Mouse (Mus musculus): ENCODE results near the gene Fam186b.

Fam186b gene

GRCm38 (mm10) chr15:99224208-99224911 is 71.3 kb downstream of the Fam186b start, which contains the start of gene Kcnh3:
TSS of gene Kcnh3 (plus strand) at chr15:99224861.
- DNase-seq (ENCODE audit: low read depth, low spot score) = peak; percentile 83

GRCm38 (mm10) chr15:99223585-99224207 is 72.0 kb downstream of the Fam186b start:
- peak; percentile 57 for DNase-seq (ENCODE audit: low read depth, low spot score)

DNA sequence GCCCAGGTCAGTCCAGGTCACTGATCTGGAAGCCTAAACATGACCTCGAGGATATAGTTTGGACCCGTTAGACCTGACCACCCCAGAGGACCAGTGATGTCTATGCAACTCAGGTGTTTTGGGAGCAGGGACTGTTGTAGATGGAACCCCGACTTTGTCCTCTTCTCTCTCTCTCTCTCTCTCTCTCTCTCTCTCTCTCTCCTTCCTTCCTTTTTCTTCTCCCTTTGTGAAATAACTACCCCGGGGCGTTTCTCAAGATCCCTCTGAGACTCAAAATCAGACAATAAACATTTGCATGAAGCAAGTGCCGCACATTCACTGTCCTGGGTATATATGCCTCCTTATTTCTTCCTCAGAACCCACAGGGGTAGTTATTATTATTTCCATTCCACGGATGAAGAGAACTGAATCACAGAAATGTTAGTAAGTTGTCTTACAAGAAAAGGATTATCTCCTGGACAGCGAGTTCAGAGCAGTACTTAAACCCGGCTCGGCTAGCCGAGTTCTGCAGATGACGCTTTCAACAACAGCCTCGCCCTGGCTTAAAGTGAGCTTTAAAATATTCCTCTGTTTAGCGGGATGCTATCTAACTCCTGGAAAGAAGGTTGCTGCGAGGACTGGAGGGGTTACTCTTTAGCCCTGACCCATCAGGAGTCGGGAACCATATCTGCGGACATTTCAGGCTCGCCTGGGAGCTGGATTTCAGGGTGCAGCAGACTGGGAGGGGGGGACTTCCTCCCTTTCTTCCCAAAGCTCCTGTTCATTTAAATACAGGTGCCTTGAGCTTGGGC is 72.7 kb downstream of the Fam186b start:
- DNase-seq (ENCODE audit: low read depth, low spot score) = no peak

DNA sequence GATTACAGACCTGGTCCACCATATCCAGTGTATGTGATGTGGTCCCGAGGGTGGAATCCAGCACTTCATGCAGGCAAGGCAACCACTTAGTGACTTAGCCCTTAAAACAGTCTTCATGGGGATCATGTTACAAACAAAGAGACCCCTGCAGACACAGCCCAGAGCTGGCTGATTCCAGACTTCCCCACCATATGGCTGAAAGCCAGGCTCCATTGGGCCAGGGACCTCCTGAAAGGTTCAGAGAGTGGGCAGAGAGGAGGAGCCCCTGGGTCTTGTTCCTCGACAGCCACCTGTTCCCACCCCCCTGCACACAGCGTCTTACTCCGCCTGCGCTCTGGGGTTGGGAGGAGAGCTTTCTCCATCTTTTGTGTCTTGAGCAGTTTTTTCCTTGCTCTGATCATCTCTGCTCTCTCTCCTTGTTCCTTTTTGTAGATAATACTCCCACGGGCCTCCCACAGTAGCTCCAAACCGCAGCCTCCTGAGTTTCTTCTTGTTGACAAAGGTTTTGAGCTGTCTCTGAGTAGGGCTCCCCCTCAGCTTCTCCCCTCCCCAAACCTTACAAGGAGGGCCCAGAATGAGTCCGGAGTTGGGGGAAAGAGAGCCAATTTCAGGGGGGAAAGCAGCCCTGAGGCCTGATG is 74.3 kb downstream of the Fam186b start:
- no peak for DNase-seq (ENCODE audit: low read depth, low spot score)
